Mouse (Mus musculus) kidney, postnatal 0 days (tissue): ENCODE results near the gene H2-Eb1. TPM values are rescaled to one million over a fixed set of nuclear protein-coding genes. Genes with fewer than 3 reads are reported as not detected.

ENCODE experiments used
- ATAC-seq: fragments of 200-750 bp; cut with Nextera tagmentation; replicated peaks from 2 replicates; pipeline ENCODE4 v1.8.0; 2017; ENCODE audit warnings: low read depth, moderate number of reproducible peaks, moderate TSS enrichment, moderate library complexity; ENCODE audit not compliant: low FRiP score
- DNase-seq: peaks from one replicate; pipeline ENCODE4 v3.0.0-alpha.2; 2016; ENCODE audit warnings: low spot score
- H3K27ac ChIP-seq: fragments of 300-500 bp; sonication (generic); 2 replicates; pipeline ENCODE4 v1.5.1; 2014; ENCODE audit warnings: mild to moderate bottlenecking
- H3K27me3 ChIP-seq: fragments of 300-500 bp; sonication (generic); 2 replicates; pipeline ENCODE4 v1.6.1; 2014; ENCODE audit warnings: low read length, mixed read lengths; ENCODE audit not compliant: insufficient read depth
- H3K36me3 ChIP-seq: fragments of 300-500 bp; sonication (generic); 2 replicates; pipeline ENCODE4 v1.6.1; 2014; ENCODE audit warnings: low read length, mixed read lengths; ENCODE audit not compliant: insufficient read depth
- H3K4me1 ChIP-seq: fragments of 300-500 bp; sonication (generic); replicated peaks from 2 replicates; pipeline ENCODE4 v1.6.1; 2014; ENCODE audit warnings: antibody characterized with exemption, low read length, mixed read lengths; ENCODE audit not compliant: insufficient read depth
- H3K4me2 ChIP-seq: fragments of 300-500 bp; sonication (generic); 2 replicates; pipeline ENCODE4 v1.6.1; 2014; ENCODE audit warnings: mild to moderate bottlenecking, low read length, moderate library complexity, mixed read lengths
- H3K4me3 ChIP-seq: fragments of 300-500 bp; sonication (generic); replicated peaks from 2 replicates; pipeline ENCODE4 v1.5.1; 2014; ENCODE audit warnings: low read depth, low read length
- H3K9ac ChIP-seq: fragments of 300-500 bp; sonication (generic); 2 replicates; pipeline ENCODE4 v1.6.1; 2014; ENCODE audit warnings: low read depth, low read length
- H3K9me3 ChIP-seq: fragments of 300-500 bp; sonication (generic); replicated peaks from 2 replicates; pipeline ENCODE4 v1.6.1; 2016; ENCODE audit warnings: low read length, inconsistent platforms, mixed read lengths
- CTCF ChIP-seq: IDR thresholded peaks from 2 replicates; pipeline ENCODE4 v1.5.1; 2016; ENCODE audit warnings: antibody characterized with exemption, low read depth, mild to moderate bottlenecking, moderate library complexity
- WGBS: fragments of 180-500 bp; shearing (Covaris S2); extraction: QIAGEN DNeasy Blood & Tissue Kit; methylation state at CpG from one replicate; pipeline ENCODE4 v1.1.7; 2014; 5-methylcytosine and 5-hydroxymethylcytosine counted together
- polyA plus RNA-seq: library from polyadenylated mRNA; unstranded; fragments of >200 nt; fragmentation: Nextera tagmentation; extraction: Ambion mirVana; gene quantifications from 2 replicates; pipeline ENCODE4 v1.2.1, GENCODE M21; 2015

The H2-Eb1 gene
- polyA plus RNA-seq, 1 experiment from 2014 or later = 14.3 TPM

DNA sequence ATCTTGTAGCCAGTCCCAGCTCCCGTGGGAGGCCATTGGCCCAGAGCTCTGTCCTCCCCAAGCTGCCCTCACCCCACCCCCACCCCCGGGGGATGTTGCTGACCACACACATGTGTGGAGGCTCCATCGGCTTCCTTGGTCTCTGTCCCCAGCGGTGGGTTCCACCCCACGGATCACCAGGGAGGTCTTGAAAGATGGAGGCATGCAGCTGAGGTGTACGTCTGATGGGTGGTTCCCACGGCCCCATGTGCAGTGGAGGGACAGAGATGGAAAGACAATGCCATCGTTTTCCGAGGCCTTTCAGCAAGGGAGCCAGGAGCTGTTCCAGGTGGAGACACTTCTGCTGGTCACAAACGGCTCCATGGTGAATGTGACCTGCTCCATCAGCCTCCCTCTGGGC is 59.4 kb downstream of the H2-Eb1 start:
- Histone ChIP-seq H3K36me3 (no peaks in the 10 kb centered on the region), H3K4me2 (no peak overlapping the region), H3K9me3 (no peaks in the 10 kb centered on the region), H3K4me3 (no peak overlapping the region), H3K4me1 (no peaks in the 10 kb centered on the region), H3K27me3 (no peaks in the 10 kb centered on the region), H3K27ac (no peak overlapping the region), H3K9ac (no peak overlapping the region)
- 61% methylated on average over 10 of the region's 10 CpGs for WGBS
- DNase-seq (no peak), ATAC-seq (no peak)
- no peak for TF ChIP-seq CTCF

Other genes with a start within 250 kb of the H2-Eb1 start
- gene H2-Oa, start 213.5 kb upstream of the H2-Eb1 start, polyA plus RNA-seq = 0.83 and 0.95 TPM in 2 replicates
- 18.6 and 20.6 TPM in 2 replicates for gene H2-DMa, start 186.3 kb upstream of the H2-Eb1 start, polyA plus RNA-seq
- 90.2 and 100 TPM in 2 replicates for gene Brd2, start 183.2 kb upstream of the H2-Eb1 start, polyA plus RNA-seq
- 15.3 and 19.4 TPM in 2 replicates for gene H2-DMb2, start 162.6 kb upstream of the H2-Eb1 start, polyA plus RNA-seq
- gene H2-DMb1, start 152.8 kb upstream of the H2-Eb1 start, polyA plus RNA-seq = 12.9 and 13.5 TPM in 2 replicates
- gene Tap1, start 118.3 kb upstream of the H2-Eb1 start, polyA plus RNA-seq = 8.5 and 8.8 TPM in 2 replicates
- 5.9 TPM in 2 replicates for gene Psmb9, start 118.1 kb upstream of the H2-Eb1 start, polyA plus RNA-seq
- gene Psmb8, start 108.1 kb upstream of the H2-Eb1 start, polyA plus RNA-seq = 17.7 and 21.6 TPM in 2 replicates
- 8.8 TPM in 2 replicates for gene Tap2, start 102.3 kb upstream of the H2-Eb1 start, polyA plus RNA-seq
- gene H2-Ob, start 67.0 kb upstream of the H2-Eb1 start, polyA plus RNA-seq = 0.11 and 0.18 TPM in 2 replicates
- 48.2 and 49.7 TPM in 2 replicates for gene H2-Ab1, start 48.2 kb upstream of the H2-Eb1 start, polyA plus RNA-seq
- 5.9 and 6.0 TPM in 2 replicates for gene H2-Aa, start 18.0 kb upstream of the H2-Eb1 start, polyA plus RNA-seq
- 0.06 TPM in 1 of 2 replicates, not detected in the other for gene H2-Eb2, start 19.8 kb downstream of the H2-Eb1 start, polyA plus RNA-seq
- gene Btnl2, start 49.0 kb downstream of the H2-Eb1 start, polyA plus RNA-seq = 0.04 TPM in 1 of 2 replicates, not detected in the other
- not detected in 2 replicates for gene Btnl1, start 71.3 kb downstream of the H2-Eb1 start, polyA plus RNA-seq
- 1.2 and 1.4 TPM in 2 replicates for gene BC051142, start 93.0 kb downstream of the H2-Eb1 start, polyA plus RNA-seq
- not detected in 2 replicates for gene Btnl4, start 171.5 kb downstream of the H2-Eb1 start, polyA plus RNA-seq
- gene Btnl6, start 211.5 kb downstream of the H2-Eb1 start, polyA plus RNA-seq = not detected in 2 replicates